Mouse (Mus musculus) layer of hippocampus, postnatal 14 days (tissue): ENCODE data around the gene Spocd1. TPM values are rescaled to one million over a fixed set of nuclear protein-coding genes. Genes with fewer than 3 reads are reported as not detected.

Experiments used
- DNase-seq, 2 experiments: peaks; one replicate each; pipeline ENCODE4 v3.0.0; 2021 to 2022; ENCODE audit warnings: low spot score in 2 of 2, mixed read lengths in 1 of 2
- total RNA-seq, 2 experiments: library from RNA; stranded (reverse); gene quantifications; 2 replicates each; pipeline ENCODE4 v1.2.3; 2021

The Spocd1 gene
- total RNA-seq, 2 experiments from 2014 or later = 0.09 to 0.21 TPM

DNA sequence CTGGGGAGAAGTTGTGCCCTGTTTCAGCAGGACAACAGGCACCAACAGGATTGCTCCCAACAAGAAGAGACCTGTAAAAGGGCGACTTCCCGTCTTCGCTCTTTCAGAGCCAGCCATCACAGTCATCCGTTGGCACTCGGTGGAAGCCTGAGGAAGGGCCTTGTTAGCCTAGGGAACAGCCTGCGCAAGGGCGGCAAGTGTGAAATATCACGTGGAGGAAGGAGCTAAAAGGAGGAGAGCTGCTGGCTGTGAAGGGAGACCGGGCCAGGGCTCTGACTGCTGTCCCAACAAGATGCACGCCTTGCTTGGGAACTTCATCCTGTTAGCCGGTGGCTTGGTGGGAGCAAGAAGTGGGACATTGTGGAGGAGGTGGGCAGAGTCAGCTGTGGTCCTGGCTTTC, 69.1 kb downstream of the Spocd1 start:
- no peak for DNase-seq

DNA sequence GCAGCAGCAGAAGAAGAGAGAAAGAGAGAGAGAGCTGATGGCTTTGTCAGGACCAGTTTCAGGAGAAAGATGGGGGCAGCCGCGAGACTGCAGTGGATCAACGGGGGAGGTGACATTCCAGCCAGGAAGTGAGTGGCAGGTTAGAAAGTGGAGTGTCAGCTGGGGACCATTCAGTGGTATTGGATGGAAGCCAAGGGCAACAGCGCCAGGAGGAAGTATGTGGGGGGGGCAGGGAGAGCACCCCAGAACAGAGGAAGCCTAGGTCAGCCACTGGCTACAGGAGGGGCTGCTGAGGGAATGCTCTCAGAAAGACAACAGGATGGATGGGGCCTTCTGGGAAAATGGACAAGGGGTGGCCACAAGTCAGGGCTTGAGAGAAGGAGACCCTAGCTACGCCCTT, 72.7 kb downstream of the Spocd1 start:
- DNase-seq = no peak

DNA sequence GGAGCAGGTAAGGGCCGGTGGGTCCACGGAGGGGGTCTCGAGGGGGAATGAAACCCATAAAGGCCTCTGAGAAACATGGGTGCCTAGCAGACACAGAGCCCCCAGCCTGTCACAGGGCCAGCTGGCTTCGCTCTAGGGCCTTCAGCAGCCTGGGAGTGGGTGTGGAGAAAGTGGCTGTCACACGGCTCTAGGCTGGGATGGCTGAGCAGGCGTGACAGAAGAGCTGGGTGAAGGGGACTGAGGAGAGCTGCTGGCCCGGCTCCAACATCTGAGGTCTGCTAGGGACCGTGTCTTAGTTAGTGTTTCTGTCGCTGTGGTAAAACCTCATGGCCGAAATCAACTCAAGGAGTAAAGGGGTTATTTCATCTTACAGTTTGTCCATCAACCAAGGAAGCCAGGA, 73.1 kb downstream of the Spocd1 start:
- no peak for DNase-seq

DNA sequence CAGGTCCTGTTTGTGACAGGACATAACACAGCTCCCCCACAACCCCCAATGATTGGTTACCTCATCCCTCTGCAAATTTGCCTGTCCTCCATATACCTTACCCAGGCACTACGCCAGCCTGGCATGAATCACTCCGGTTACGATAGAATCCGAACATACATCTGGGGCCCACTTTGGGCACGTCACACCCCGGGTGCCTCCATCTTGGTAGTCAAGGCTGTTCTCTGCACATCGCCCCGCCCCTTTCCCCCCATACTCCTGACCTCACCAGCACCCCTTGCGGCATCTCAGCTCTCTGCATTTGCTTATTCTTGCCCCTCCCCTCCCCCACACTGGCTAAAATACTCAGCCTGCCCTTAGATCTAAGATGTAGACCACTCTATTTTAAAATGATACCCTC, 76.5 kb downstream of the Spocd1 start:
- DNase-seq = no peak

DNA sequence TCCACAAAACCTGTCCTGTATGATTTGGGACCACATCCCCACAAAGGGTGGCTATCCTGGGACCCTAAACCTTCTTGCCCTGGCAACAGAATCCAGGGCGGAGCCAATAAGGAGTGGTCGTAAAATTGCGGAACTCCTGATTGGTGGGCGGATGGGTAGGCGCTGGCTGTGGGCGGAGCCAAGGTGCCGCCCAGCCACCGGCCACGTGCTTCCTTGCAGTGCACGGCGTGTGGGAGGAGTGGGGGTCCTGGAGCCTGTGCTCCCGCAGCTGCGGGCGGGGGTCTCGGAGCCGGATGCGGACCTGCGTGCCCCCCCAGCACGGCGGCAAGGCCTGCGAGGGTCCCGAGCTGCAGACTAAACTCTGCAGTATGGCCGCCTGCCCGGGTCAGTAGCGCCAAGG, 77.5 kb downstream of the Spocd1 start:
- DNase-seq = no peak

Other genes with a start within 250 kb of the Spocd1 start
- 10 to 100 TPM; 12.8 to 15.2 TPM for gene Tmem39b, start 232.4 kb upstream of the Spocd1 start, total RNA-seq
- gene Khdrbs1, start 186.9 kb upstream of the Spocd1 start, total RNA-seq = 10 to 100 TPM; 83.3 to 85.6 TPM
- gene Ptp4a2, start 118.0 kb upstream of the Spocd1 start, total RNA-seq = 100 to 1,000 TPM; 123 to 132 TPM
- gene Adgrb2, start 55.6 kb downstream of the Spocd1 start, total RNA-seq = 100 to 1,000 TPM; 451 to 472 TPM
- gene Col16a1, start 118.6 kb downstream of the Spocd1 start, total RNA-seq = 10 to 100 TPM; 11.4 to 16.2 TPM
- gene Pef1, start 173.3 kb downstream of the Spocd1 start, total RNA-seq = 10 to 100 TPM; 46.5 to 46.6 TPM
- 10 to 100 TPM; 10.2 to 10.9 TPM for gene Hcrtr1, start 210.1 kb downstream of the Spocd1 start, total RNA-seq
- gene Tinagl1, start 245.9 kb downstream of the Spocd1 start, total RNA-seq = 1 to 10 TPM; 3.3 to 5.5 TPM